Mouse (Mus musculus): ENCODE measurements around the gene Camk1d. TPM values are rescaled to one million over a fixed set of nuclear protein-coding genes. Genes with fewer than 3 reads are reported as not detected.

The Camk1d gene
- polyA plus RNA-seq, 1 experiment = 25.6 TPM

GRCm38 (mm10) chr2:5357056-5357455, 357.3 kb downstream of the Camk1d start:
- DNase-seq = no peak
- no peak for TF ChIP-seq POLR2A (IDR thresholded peaks at IDR 0.05; ENCODE audit: borderline replicate concordance, insufficient read depth, low read length)
- no peak for TF ChIP-seq CTCF (IDR thresholded peaks at IDR 0.05; ENCODE audit: borderline replicate concordance, insufficient read depth, low read depth, low read length)
- WGBS = 80% methylated on average over 4 of the region's 4 CpGs
- Histone ChIP-seq H3K27me3 (ENCODE audit: control insufficient read depth, insufficient read depth, low read length) (no peaks in the 10 kb centered on the region), H3K4me1 (ENCODE audit: control insufficient read depth, insufficient read depth, low read length) (no peaks in the 10 kb centered on the region), H3K4me3 (replicated peaks; ENCODE audit: insufficient read depth, low read depth, low read length) (no peak overlapping the region), H3K27ac (ENCODE audit: insufficient read depth, low read length) (no peak overlapping the region)

DNA sequence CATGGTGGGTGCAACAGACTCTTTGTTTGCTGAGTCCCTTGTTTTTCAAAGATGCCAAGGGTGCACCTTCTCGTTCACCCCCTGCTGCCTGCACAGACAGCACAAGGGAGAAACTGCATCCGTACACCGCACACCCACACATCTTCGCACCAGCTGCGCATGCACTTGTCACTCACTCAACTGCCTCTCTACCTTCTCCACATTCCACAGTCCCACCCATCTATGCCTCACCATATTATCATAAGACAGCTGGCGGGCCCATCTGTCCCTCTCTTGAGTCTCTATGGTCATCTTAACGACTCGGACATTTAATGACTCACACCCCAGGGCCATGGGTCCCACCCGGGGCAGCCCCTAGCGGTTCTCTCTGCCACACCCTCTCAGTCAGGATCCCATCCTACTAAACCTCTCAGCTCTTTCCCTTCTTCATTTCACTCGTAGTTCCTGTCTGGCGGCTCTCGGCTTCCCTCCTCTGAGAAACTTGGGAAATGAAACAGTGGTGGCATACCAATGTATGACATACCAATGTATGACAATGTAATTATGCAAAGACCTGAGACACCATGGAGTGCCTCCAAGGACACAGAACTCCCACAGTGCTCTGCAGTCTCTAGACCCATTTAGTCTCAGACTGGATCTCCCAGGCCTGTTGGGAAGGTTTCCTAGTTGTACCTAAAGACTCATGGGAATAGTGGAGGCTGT, 361.3 kb downstream of the Camk1d start:
- DNase-seq = no peak

DNA sequence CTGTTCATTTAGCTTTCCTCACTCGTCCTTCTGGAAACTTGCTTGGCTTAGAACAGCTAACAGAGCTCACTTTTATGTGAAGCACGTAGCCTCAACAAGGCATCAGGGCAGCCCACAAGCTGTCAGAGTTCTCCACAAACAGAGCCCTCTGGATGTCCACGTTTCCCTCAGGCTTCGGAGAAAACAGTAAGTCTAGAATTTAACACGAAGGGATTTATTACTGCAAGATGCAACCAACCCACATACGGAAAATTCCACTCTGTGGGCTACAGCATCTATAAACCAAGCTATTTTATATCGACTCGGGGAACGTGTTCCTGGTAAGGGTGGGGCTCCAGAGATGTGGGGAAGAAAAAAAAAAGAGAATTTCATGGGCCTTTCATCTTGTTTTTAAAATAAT, 369.0 kb downstream of the Camk1d start:
- Histone ChIP-seq H3K4me3 (replicated peaks; ENCODE audit: insufficient read depth, low read depth, low read length) (no peak overlapping the region), H3K27me3 (ENCODE audit: control insufficient read depth, insufficient read depth, low read length) (no peaks in the 10 kb centered on the region), H3K27ac (ENCODE audit: insufficient read depth, low read length) (no peak overlapping the region), H3K4me1 (ENCODE audit: control insufficient read depth, insufficient read depth, low read length) (no peaks in the 10 kb centered on the region)
- TF ChIP-seq CTCF (IDR thresholded peaks at IDR 0.05; ENCODE audit: borderline replicate concordance, insufficient read depth, low read depth, low read length) (no peak), POLR2A (IDR thresholded peaks at IDR 0.05; ENCODE audit: borderline replicate concordance, insufficient read depth, low read length) (no peak)
- no peak for DNase-seq
- 89% methylated on average over 9 of the region's 9 CpGs for WGBS

More for the DNA sequence above, 361.3 kb downstream of the Camk1d start:
- WGBS = 86% methylated on average over 13 of the region's 13 CpGs
- H3K27ac ChIP-seq (ENCODE audit: insufficient read depth, low read length) = no peak overlapping the region
- no peaks in the 10 kb centered on the region for H3K4me1 ChIP-seq (ENCODE audit: control insufficient read depth, insufficient read depth, low read length)
- H3K4me3 ChIP-seq (replicated peaks; ENCODE audit: insufficient read depth, low read depth, low read length) = no peak overlapping the region
- TF ChIP-seq CTCF (IDR thresholded peaks at IDR 0.05; ENCODE audit: borderline replicate concordance, insufficient read depth, low read depth, low read length) (no peak), POLR2A (IDR thresholded peaks at IDR 0.05; ENCODE audit: borderline replicate concordance, insufficient read depth, low read length) (no peak)
- H3K27me3 ChIP-seq (ENCODE audit: control insufficient read depth, insufficient read depth, low read length) = no peaks in the 10 kb centered on the region

DNA sequence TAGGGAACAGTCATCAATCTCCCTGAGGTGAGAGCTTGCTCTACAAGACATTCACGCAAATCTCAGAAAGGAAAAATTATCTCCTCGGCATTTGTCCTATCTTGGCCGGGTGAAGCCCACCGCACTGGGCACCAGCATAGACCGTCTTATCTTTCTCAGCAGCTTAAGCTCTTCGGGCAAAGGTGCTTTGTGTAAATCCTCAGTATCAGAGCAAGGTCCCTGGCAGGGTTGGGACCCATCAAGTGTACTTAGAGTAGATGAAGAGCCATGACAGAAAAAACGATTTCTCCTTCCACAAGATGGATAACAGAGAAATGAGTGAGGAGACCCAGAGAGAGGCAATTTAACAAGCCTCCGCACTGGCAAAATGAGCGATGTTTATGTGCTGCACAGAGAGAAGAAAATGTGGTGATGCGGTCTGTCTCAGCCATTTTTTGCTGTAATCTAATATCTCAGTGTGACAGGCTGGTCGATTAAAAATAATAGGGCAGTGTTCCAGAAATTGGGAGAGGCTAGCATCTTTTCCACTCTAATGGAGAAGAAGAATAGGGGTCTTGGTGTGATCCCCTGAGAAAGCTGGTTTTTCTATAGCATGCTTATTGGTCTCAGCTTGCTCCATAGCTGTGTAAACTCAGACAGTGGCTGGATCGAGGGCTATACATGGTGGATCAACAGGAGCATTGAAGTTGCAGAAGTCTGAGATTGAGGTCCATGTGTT, 386.6 kb downstream of the Camk1d start:
- 72% methylated on average over 12 of the region's 12 CpGs for WGBS
- H3K4me1 ChIP-seq (ENCODE audit: control insufficient read depth, insufficient read depth, low read length) = no peaks in the 10 kb centered on the region
- H3K4me3 ChIP-seq (replicated peaks; ENCODE audit: insufficient read depth, low read depth, low read length) = no peak overlapping the region

GRCm38 (mm10) chr2:5324806-5325205, 389.5 kb downstream of the Camk1d start:
- WGBS = 58% methylated on average over 3 of the region's 3 CpGs
- Histone ChIP-seq H3K27me3 (ENCODE audit: control insufficient read depth, insufficient read depth, low read length) (no peaks in the 10 kb centered on the region), H3K4me3 (replicated peaks; ENCODE audit: insufficient read depth, low read depth, low read length) (no peak overlapping the region), H3K4me1 (ENCODE audit: control insufficient read depth, insufficient read depth, low read length) (no peaks in the 10 kb centered on the region), H3K27ac (ENCODE audit: insufficient read depth, low read length) (no peak overlapping the region)
- DNase-seq = peak in 1 of 2 experiments; percentile 39
- TF ChIP-seq POLR2A (IDR thresholded peaks at IDR 0.05; ENCODE audit: borderline replicate concordance, insufficient read depth, low read length) = no peak
- no peak for TF ChIP-seq CTCF (IDR thresholded peaks at IDR 0.05; ENCODE audit: borderline replicate concordance, insufficient read depth, low read depth, low read length)

More for the DNA sequence above, 386.6 kb downstream of the Camk1d start:
- no peak for DNase-seq
- Histone ChIP-seq H3K27ac (ENCODE audit: insufficient read depth, low read length) (no peak overlapping the region), H3K27me3 (ENCODE audit: control insufficient read depth, insufficient read depth, low read length) (no peaks in the 10 kb centered on the region)
- TF ChIP-seq CTCF (IDR thresholded peaks at IDR 0.05; ENCODE audit: borderline replicate concordance, insufficient read depth, low read depth, low read length) = no peak
- TF ChIP-seq POLR2A (IDR thresholded peaks at IDR 0.05; ENCODE audit: borderline replicate concordance, insufficient read depth, low read length) = no peak

DNA sequence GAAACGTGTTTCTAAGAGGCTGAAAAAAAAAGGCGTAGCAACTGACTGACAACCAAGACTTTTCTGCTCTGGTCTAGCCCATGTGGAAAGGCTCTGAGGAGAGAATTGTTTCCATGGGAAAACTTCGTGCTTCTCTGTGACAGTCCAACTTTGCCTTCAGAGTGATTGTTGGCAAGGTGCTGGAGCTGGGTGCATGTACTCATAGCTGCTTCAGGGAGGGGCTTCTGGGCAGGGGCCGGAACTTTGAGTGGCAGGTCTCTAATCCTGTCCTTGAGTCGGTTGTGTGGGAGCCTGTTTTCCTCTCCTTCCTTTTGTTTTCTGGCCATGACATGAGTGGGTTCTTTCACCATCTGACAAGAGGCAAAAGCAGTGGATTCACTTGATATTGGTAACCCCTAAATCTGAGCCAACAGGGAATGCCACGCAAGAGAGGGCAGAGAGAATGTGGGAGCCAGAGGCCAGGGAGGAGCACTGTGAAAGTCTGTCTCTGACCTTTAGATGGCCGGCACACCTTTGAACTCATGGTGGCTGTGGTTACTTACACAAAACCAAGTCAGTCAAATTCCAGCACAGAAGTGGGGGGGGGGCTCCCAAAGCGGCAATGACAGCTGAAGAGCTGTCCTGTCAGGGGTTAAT, 392.5 kb downstream of the Camk1d start:
- 50% methylated on average over 8 of the region's 8 CpGs for WGBS
- no peak for TF ChIP-seq CTCF (IDR thresholded peaks at IDR 0.05; ENCODE audit: borderline replicate concordance, insufficient read depth, low read depth, low read length)
- TF ChIP-seq POLR2A (IDR thresholded peaks at IDR 0.05; ENCODE audit: borderline replicate concordance, insufficient read depth, low read length) = no peak

GRCm38 (mm10) chr2:5319138-5319537, 395.2 kb downstream of the Camk1d start:
- Histone ChIP-seq H3K27me3 (ENCODE audit: control insufficient read depth, insufficient read depth, low read length) (no peaks in the 10 kb centered on the region), H3K4me1 (ENCODE audit: control insufficient read depth, insufficient read depth, low read length) (no peaks in the 10 kb centered on the region), H3K4me3 (replicated peaks; ENCODE audit: insufficient read depth, low read depth, low read length) (no peak overlapping the region), H3K27ac (ENCODE audit: insufficient read depth, low read length) (no peak overlapping the region)
- TF ChIP-seq CTCF (IDR thresholded peaks at IDR 0.05; ENCODE audit: borderline replicate concordance, insufficient read depth, low read depth, low read length) (no peak), POLR2A (IDR thresholded peaks at IDR 0.05; ENCODE audit: borderline replicate concordance, insufficient read depth, low read length) (no peak)
- no peak for DNase-seq
- 85% methylated on average over 3 of the region's 3 CpGs for WGBS

More for the DNA sequence above, 392.5 kb downstream of the Camk1d start:
- Histone ChIP-seq H3K27ac (ENCODE audit: insufficient read depth, low read length) (no peak overlapping the region), H3K4me1 (ENCODE audit: control insufficient read depth, insufficient read depth, low read length) (no peaks in the 10 kb centered on the region), H3K4me3 (replicated peaks; ENCODE audit: insufficient read depth, low read depth, low read length) (no peak overlapping the region), H3K27me3 (ENCODE audit: control insufficient read depth, insufficient read depth, low read length) (no peaks in the 10 kb centered on the region)
- DNase-seq = no peak
